Mouse (Mus musculus): ENCODE measurements around the gene Mysm1. TPM values are rescaled to one million over a fixed set of nuclear protein-coding genes. Genes with fewer than 3 reads are reported as not detected.

The Mysm1 gene
- polyA plus RNA-seq, 1 experiment from 2014 or later, result 19.7 TPM

DNA sequence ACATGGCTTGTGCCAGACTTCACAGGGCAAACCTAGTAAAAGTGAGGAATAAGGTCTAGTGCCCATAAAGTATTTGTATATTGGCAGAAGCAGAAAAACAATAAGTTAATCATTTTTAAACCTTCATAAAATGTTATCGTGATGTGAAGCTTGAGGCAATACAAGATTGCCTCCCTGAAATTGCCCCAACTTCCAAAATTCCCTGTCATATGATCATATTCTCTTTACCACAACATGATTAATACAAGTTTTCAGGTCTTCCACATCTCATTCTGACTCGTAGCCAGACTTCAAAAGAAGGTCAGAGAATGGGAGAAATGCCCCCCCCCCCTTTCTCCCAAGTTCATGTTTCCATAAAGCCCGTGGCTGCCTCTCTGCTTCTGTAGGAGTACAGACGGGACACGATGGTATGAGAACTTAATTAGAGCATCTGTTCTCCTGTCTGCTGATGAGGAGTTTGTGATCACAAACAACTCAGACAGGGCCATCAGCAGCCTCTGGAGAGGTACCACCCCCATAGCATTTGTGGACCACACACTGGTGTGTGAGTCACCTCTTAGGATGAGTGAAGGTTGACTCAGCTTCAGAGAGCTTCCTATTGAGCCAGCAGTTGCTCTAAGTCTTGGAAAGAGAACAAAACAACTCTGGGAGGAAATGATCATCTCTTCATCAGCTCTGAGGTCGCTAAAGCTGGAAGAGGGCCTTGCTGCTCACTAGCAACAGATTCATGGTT, 22.3 kb upstream of the Mysm1 start:
- Histone ChIP-seq H3K4me3 (replicated peaks; ENCODE audit: low read depth, low read length) (no peak overlapping the region), H3K4me2 (ENCODE audit: low read length) (no peak overlapping the region), H3K9ac (ENCODE audit: low read depth, low read length) (no peak overlapping the region), H3K4me1 (replicated peaks; ENCODE audit: insufficient read depth, low read length) (no peaks in the 10 kb centered on the region), H3K36me3 (ENCODE audit: insufficient read depth, low read length) (no peaks in the 10 kb centered on the region), H3K27me3 (ENCODE audit: insufficient read depth, low read length) (no peaks in the 10 kb centered on the region), H3K9me3 (replicated peaks; ENCODE audit: low read length) (no peaks in the 10 kb centered on the region), H3K27ac (no peak overlapping the region)
- DNase-seq (ENCODE audit: low spot score), result no peak
- 54% methylated on average over 6 of the region's 6 CpGs for WGBS
- ATAC-seq (replicated peaks; ENCODE audit: low FRiP score, low read depth), result no peak
- TF ChIP-seq CTCF (IDR thresholded peaks at IDR 0.05; ENCODE audit: low read depth), result no peak

DNA sequence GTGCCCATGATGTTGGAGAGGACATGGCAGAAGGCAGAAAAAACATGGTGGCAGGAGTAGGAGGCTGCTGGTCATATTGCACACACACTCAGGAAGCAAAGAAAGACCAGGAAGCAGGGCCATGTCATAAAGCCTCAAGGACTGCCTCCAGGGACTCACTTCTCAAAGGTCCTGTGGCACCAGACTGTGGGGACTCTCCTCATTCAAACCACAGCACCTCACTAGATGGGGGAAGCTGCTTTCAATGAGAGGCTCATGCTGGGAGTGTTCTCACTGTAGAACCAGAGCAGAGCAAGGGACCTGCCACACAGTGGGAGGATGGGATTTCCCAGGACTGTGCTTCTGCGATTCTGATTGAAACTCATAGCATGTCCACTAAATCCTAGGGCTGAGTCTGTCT, 21.2 kb upstream of the Mysm1 start:
- no peak for ATAC-seq (replicated peaks; ENCODE audit: low FRiP score, low read depth)
- H3K36me3 ChIP-seq (ENCODE audit: insufficient read depth, low read length), result no peaks in the 10 kb centered on the region
- H3K27ac ChIP-seq, result no peak overlapping the region
- H3K9me3 ChIP-seq (replicated peaks; ENCODE audit: low read length), result no peaks in the 10 kb centered on the region
- H3K9ac ChIP-seq (ENCODE audit: low read depth, low read length), result no peak overlapping the region
- H3K27me3 ChIP-seq (ENCODE audit: insufficient read depth, low read length), result no peaks in the 10 kb centered on the region
- WGBS, result 93% methylated on average over 1 of the region's 1 CpGs
- H3K4me3 ChIP-seq (replicated peaks; ENCODE audit: low read depth, low read length), result no peak overlapping the region
- no peak overlapping the region for H3K4me2 ChIP-seq (ENCODE audit: low read length)
- no peaks in the 10 kb centered on the region for H3K4me1 ChIP-seq (replicated peaks; ENCODE audit: insufficient read depth, low read length)
- DNase-seq (ENCODE audit: low spot score), result no peak
- no peak for TF ChIP-seq CTCF (IDR thresholded peaks at IDR 0.05; ENCODE audit: low read depth)

DNA sequence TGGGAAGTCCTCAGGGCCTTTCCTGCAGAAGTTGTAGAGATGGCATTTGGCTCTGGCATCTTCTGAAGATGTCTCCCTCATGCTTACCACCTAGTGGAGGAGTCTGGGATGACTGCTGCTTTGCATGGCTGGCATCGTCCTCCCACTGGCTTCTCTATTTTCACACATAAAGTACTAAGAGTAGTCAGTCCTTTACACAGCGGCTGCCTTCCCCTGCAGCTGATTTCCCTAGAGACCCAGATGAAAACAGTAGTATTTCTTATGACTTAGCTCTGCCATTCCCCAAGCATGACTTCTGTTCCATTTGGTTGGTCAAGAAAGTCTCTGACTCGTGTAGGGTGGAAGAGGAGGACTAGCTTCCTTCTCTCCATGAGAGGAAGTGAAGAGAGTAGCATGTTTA, 20.3 kb upstream of the Mysm1 start:
- H3K36me3 ChIP-seq (ENCODE audit: insufficient read depth, low read length), result no peaks in the 10 kb centered on the region
- H3K27ac ChIP-seq, result no peak overlapping the region
- ATAC-seq (replicated peaks; ENCODE audit: low FRiP score, low read depth) (no peak), DNase-seq (ENCODE audit: low spot score) (peak; percentile 39)
- no peak overlapping the region for H3K9ac ChIP-seq (ENCODE audit: low read depth, low read length)
- no peaks in the 10 kb centered on the region for H3K9me3 ChIP-seq (replicated peaks; ENCODE audit: low read length)
- 36% methylated on average over 3 of the region's 3 CpGs for WGBS
- H3K4me3 ChIP-seq (replicated peaks; ENCODE audit: low read depth, low read length), result no peak overlapping the region
- H3K4me2 ChIP-seq (ENCODE audit: low read length), result no peak overlapping the region
- TF ChIP-seq CTCF (IDR thresholded peaks at IDR 0.05; ENCODE audit: low read depth), result peak; percentile 51; the same call in 1 of the 2 replicates
- no peaks in the 10 kb centered on the region for H3K27me3 ChIP-seq (ENCODE audit: insufficient read depth, low read length)
- H3K4me1 ChIP-seq (replicated peaks; ENCODE audit: insufficient read depth, low read length), result no peaks in the 10 kb centered on the region

DNA sequence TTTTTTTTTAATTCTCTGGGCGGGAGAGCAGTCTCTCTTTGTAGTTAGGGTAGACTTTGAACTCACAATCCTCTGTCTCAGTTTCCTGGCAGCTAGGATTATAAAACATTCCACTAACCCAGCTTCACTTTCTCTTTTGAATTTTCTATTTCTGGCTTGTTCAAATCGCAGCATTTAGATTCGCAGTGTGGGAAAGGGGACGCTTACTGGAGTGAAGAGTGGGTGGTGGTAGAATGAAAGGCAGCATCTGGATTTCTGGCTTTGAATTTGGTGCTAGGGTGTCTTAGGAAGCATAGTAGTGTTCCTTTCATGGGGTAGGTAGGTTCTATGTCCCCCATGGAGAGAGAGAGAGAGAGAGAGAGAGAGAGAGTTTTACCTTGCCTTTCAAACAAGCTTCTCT, 17.0 kb upstream of the Mysm1 start:
- H3K9me3 ChIP-seq (replicated peaks; ENCODE audit: low read length), result no peaks in the 10 kb centered on the region
- no peak for TF ChIP-seq CTCF (IDR thresholded peaks at IDR 0.05; ENCODE audit: low read depth)
- no peaks in the 10 kb centered on the region for H3K36me3 ChIP-seq (ENCODE audit: insufficient read depth, low read length)
- no peak overlapping the region for H3K4me2 ChIP-seq (ENCODE audit: low read length)
- 73% methylated on average over 4 of the region's 4 CpGs for WGBS
- no peak overlapping the region for H3K9ac ChIP-seq (ENCODE audit: low read depth, low read length)
- H3K27ac ChIP-seq, result no peak overlapping the region
- ATAC-seq (replicated peaks; ENCODE audit: low FRiP score, low read depth) (no peak), DNase-seq (ENCODE audit: low spot score) (no peak)
- H3K4me3 ChIP-seq (replicated peaks; ENCODE audit: low read depth, low read length), result no peak overlapping the region
- no peaks in the 10 kb centered on the region for H3K27me3 ChIP-seq (ENCODE audit: insufficient read depth, low read length)
- H3K4me1 ChIP-seq (replicated peaks; ENCODE audit: insufficient read depth, low read length), result no peaks in the 10 kb centered on the region

DNA sequence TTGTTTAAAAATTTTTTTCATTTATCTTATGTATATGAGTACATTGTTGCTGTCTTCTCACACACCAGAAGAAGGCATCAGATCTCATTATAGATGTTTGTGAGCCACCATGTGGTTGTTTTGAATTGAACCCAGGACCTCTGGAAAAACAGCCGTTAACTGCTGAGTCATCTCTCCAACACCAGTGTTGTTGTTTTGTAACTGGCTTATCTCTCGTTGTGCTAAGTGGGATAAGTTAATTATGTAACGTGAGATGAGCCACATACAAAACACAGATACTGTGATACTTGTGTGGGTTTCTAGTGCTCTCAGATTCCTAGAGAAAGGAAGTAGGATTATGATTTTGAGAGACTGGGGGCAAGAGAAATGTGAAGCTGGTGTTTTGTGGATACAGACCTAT, 11.3 kb upstream of the Mysm1 start:
- no peak for TF ChIP-seq CTCF (IDR thresholded peaks at IDR 0.05; ENCODE audit: low read depth)
- no peak overlapping the region for H3K9ac ChIP-seq (ENCODE audit: low read depth, low read length)
- ATAC-seq (replicated peaks; ENCODE audit: low FRiP score, low read depth) (no peak), DNase-seq (ENCODE audit: low spot score) (no peak)
- no peaks in the 10 kb centered on the region for H3K36me3 ChIP-seq (ENCODE audit: insufficient read depth, low read length)
- H3K4me2 ChIP-seq (ENCODE audit: low read length), result no peak overlapping the region
- no peak overlapping the region for H3K27ac ChIP-seq
- no peaks in the 10 kb centered on the region for H3K4me1 ChIP-seq (replicated peaks; ENCODE audit: insufficient read depth, low read length)
- H3K9me3 ChIP-seq (replicated peaks; ENCODE audit: low read length), result no peaks in the 10 kb centered on the region
- H3K27me3 ChIP-seq (ENCODE audit: insufficient read depth, low read length), result no peaks in the 10 kb centered on the region
- no peak overlapping the region for H3K4me3 ChIP-seq (replicated peaks; ENCODE audit: low read depth, low read length)
- WGBS, result 44% methylated on average over 3 of the region's 3 CpGs

DNA sequence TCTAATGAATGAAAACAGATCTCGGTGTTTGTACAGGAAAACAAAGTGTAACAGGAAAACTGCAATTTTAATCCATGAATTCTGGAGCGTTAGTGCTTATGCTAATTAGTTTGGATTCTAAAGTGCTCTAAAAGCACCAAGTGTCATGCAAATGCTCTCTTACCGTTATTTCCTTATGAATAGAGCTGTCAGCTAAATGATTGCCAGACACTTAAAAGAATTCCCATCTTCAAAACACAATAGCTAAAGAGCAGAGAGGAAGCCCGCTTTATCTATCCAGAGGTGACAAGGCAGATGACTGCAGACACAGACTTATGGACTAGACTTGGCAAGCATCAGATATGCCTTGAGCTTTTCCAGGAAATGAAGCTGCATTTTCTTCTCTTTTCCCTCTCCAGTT, 8.8 kb upstream of the Mysm1 start:
- ATAC-seq (replicated peaks; ENCODE audit: low FRiP score, low read depth), result no peak
- Histone ChIP-seq H3K27ac (no peak overlapping the region), H3K4me1 (replicated peaks; ENCODE audit: insufficient read depth, low read length) (no peaks in the 10 kb centered on the region), H3K9ac (ENCODE audit: low read depth, low read length) (no peak overlapping the region), H3K27me3 (ENCODE audit: insufficient read depth, low read length) (no peaks in the 10 kb centered on the region), H3K4me3 (replicated peaks; ENCODE audit: low read depth, low read length) (no peak overlapping the region), H3K4me2 (ENCODE audit: low read length) (no peak overlapping the region), H3K36me3 (ENCODE audit: insufficient read depth, low read length) (no peaks in the 10 kb centered on the region), H3K9me3 (replicated peaks; ENCODE audit: low read length) (no peaks in the 10 kb centered on the region)
- DNase-seq (ENCODE audit: low spot score), result no peak
- TF ChIP-seq CTCF (IDR thresholded peaks at IDR 0.05; ENCODE audit: low read depth), result no peak
- 43% methylated on average over 4 of the region's 4 CpGs for WGBS

DNA sequence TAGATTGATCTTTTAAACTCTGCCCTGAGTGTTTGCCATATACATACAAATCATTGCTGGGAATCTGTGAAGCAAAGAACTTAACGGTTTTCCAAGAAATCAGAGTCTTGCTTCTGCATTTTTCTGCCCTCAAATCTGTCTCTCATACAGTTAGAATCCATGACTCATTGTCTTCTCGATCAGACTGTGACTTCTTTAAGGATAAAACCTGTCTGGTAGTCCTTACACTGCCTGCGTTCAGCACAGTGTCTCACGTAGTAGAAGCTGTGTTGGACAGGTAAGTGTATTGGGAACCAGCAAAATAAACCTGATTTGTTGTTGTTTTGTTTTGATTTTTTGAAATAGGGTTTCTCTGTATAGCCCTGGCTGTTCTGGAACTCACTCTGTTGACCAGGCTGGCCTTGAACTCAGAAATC, 608 bp upstream of the Mysm1 start:
- H3K4me3 ChIP-seq (replicated peaks; ENCODE audit: low read depth, low read length), result peak overlapping the region; percentile 95
- no peak for DNase-seq (ENCODE audit: low spot score)
- H3K4me2 ChIP-seq (ENCODE audit: low read length), result peak overlapping the region; percentile 82
- no peaks in the 10 kb centered on the region for H3K9me3 ChIP-seq (replicated peaks; ENCODE audit: low read length)
- H3K27ac ChIP-seq, result 0 out of 2 replicates have a peak overlapping the region, but pooled peaks have one; percentile 86
- no peak for TF ChIP-seq CTCF (IDR thresholded peaks at IDR 0.05; ENCODE audit: low read depth)
- H3K36me3 ChIP-seq (ENCODE audit: insufficient read depth, low read length), result no peaks in the 10 kb centered on the region
- no peak for ATAC-seq (replicated peaks; ENCODE audit: low FRiP score, low read depth)
- H3K4me1 ChIP-seq (replicated peaks; ENCODE audit: insufficient read depth, low read length), result peaks cover 11% of the 10 kb centered on the region
- WGBS, result 43% methylated on average over 4 of the region's 4 CpGs
- peak overlapping the region; percentile 95 for H3K9ac ChIP-seq (ENCODE audit: low read depth, low read length)
- no peaks in the 10 kb centered on the region for H3K27me3 ChIP-seq (ENCODE audit: insufficient read depth, low read length)

Data from kidney, postnatal 0 days (tissue).